Mouse (Mus musculus) CH12.LX (cell line): ENCODE data around the gene Rnf43. TPM values are rescaled to one million over a fixed set of nuclear protein-coding genes. Genes with fewer than 3 reads are reported as not detected.

Experiments used
- DNase-seq: peaks from one replicate; pipeline ENCODE4 v3.0.0-alpha.2; 2013; ENCODE audit errors: extremely low read depth
- H3K27ac ChIP-seq: 2 replicates; pipeline ENCODE4 v1.5.1; 2012; ENCODE audit warnings: low read depth, mild to moderate bottlenecking, control low read depth, moderate library complexity; ENCODE audit not compliant: insufficient read depth
- H3K27me3 ChIP-seq: replicated peaks from 2 replicates; pipeline ENCODE3; 2012; ENCODE audit warnings: inconsistent platforms
- H3K36me3 ChIP-seq, 2 experiments: replicated peaks in 1 of 2; 2 replicates each; pipeline versions ENCODE3 to v1.6.1; 2012; ENCODE audit warnings: inconsistent platforms in 1 of 2, low read length in 1 of 2, mild to moderate bottlenecking in 1 of 2, mixed read lengths in 1 of 2, moderate library complexity in 1 of 2; ENCODE audit not compliant: control insufficient read depth in 1 of 2, insufficient read depth in 1 of 2
- H3K4me1 ChIP-seq, 2 experiments: 2 replicates each; pipeline ENCODE4 v1.6.1; 2012; ENCODE audit warnings: inconsistent platforms in 1 of 2, moderate library complexity in 1 of 2; ENCODE audit not compliant: insufficient read depth in 2 of 2, control insufficient read depth in 1 of 2
- H3K4me2 ChIP-seq: 2 replicates; pipeline ENCODE4 v1.6.1; 2012; ENCODE audit warnings: low read depth, mild to moderate bottlenecking, control low read depth; ENCODE audit not compliant: poor library complexity, insufficient read depth, severe bottlenecking
- H3K4me3 ChIP-seq, 3 experiments: fragments of 150-350 bp in 1 of 3; sonication (generic) in 1 of 3; replicated peaks in 1 of 3; 2 replicates each; pipeline versions ENCODE3 to v1.5.1; 2011 to 2012; ENCODE audit warnings: low read depth in 2 of 3, low read length in 2 of 3, mild to moderate bottlenecking in 2 of 3, moderate library complexity in 2 of 3, control low read depth in 1 of 3, improper control_type of control experiment in 1 of 3, inconsistent platforms in 1 of 3, mixed read lengths in 1 of 3; ENCODE audit not compliant: poor library complexity in 1 of 3
- H3K79me2 ChIP-seq: replicated peaks from 2 replicates; pipeline ENCODE4 v1.6.1; 2012; ENCODE audit warnings: mild to moderate bottlenecking, moderate library complexity; ENCODE audit not compliant: control insufficient read depth, poor library complexity, insufficient read depth, severe bottlenecking; ENCODE audit errors: extremely low read depth
- H3K9ac ChIP-seq: 2 replicates; pipeline ENCODE4 v1.6.1; 2012; ENCODE audit warnings: low read depth, mild to moderate bottlenecking, control low read depth, moderate library complexity; ENCODE audit not compliant: insufficient read depth
- H3K9me3 ChIP-seq: replicated peaks from 2 replicates; pipeline ENCODE3; 2012; ENCODE audit warnings: low read length, inconsistent platforms, mixed read lengths
- CTCF ChIP-seq, 2 experiments: IDR thresholded peaks in 1 of 2; conservative IDR thresholded peaks in 1 of 2; 2 replicates each; pipeline ENCODE4 v1.5.1; 2011 to 2012; ENCODE audit warnings: low read depth in 2 of 2, low read length in 2 of 2, improper control_type of control experiment in 1 of 2, inconsistent platforms in 1 of 2, mild to moderate bottlenecking in 1 of 2, moderate library complexity in 1 of 2
- ELF1 ChIP-seq: IDR thresholded peaks from 2 replicates; pipeline ENCODE4 v1.6.1; 2014; ENCODE audit warnings: low read depth, mild to moderate bottlenecking, inconsistent platforms, low read length, improper control_type of control experiment
- MAX ChIP-seq: IDR thresholded peaks from 2 replicates; pipeline ENCODE4 v1.6.1; 2011; ENCODE audit warnings: low read length, improper control_type of control experiment
- MAZ ChIP-seq: IDR thresholded peaks from 2 replicates; pipeline ENCODE4 v1.6.1; 2012; ENCODE audit warnings: low read depth, mild to moderate bottlenecking, inconsistent platforms, low read length, improper control_type of control experiment, moderate library complexity
- RAD21 ChIP-seq: IDR thresholded peaks from 2 replicates; pipeline ENCODE4 v1.6.1; 2011; ENCODE audit warnings: low read depth, mild to moderate bottlenecking, low read length, improper control_type of control experiment, moderate library complexity
- SMC3 ChIP-seq: IDR thresholded peaks from 2 replicates; pipeline ENCODE4 v1.6.1; 2011; ENCODE audit warnings: low read depth, low read length, improper control_type of control experiment
- USF1 ChIP-seq: IDR thresholded peaks from 2 replicates; pipeline ENCODE4 v1.6.1; 2014; ENCODE audit warnings: low read depth, mild to moderate bottlenecking, inconsistent platforms, low read length, improper control_type of control experiment
- USF2 ChIP-seq: conservative IDR thresholded peaks from 2 replicates; pipeline ENCODE4 v1.6.1; 2011; ENCODE audit warnings: low read depth, low read length, improper control_type of control experiment
- ZKSCAN1 ChIP-seq: IDR thresholded peaks from 2 replicates; pipeline ENCODE4 v1.6.1; 2012; ENCODE audit warnings: low read depth, inconsistent platforms, low read length, improper control_type of control experiment, borderline replicate concordance
- ZNF384 ChIP-seq: IDR thresholded peaks from 2 replicates; pipeline ENCODE4 v1.6.1; 2012; ENCODE audit warnings: low read depth, low read length, improper control_type of control experiment, inconsistent platforms
- dilution Hi-C: fragments of 300-500 bp; cut with MboI; formaldehyde crosslinking; loops from 2 replicates; pipeline ENCODE4 v1.14.3; 2020; ENCODE audit warnings: low sequenced_read_pairs; ENCODE audit not compliant: extremely low pct_unique_long_range_greater_than_20kb, extremely low pct_ligation_motif_present
- in situ Hi-C: fragments of 300-500 bp; cut with MboI; formaldehyde crosslinking; loops from 3 replicates; pipeline ENCODE4 v1.14.3; 2019; ENCODE audit warnings: low sequenced_read_pairs, low pct_ligation_motif_present, low pct_unique_long_range_greater_than_20kb, mixed read lengths
- polyA plus RNA-seq: library from polyadenylated mRNA; unstranded; fragments of >175 nt; gene quantifications from 2 replicates; pipeline ENCODE4 v1.2.1, GENCODE M21; 2012; ENCODE audit warnings: low read depth; ENCODE audit not compliant: insufficient read length
- total RNA-seq, 2 experiments: library from RNA; depleted of rRNA; stranded (reverse); fragments of 300-350 nt in 1 of 2; fragments of >200 nt in 1 of 2; gene quantifications; 2 replicates each; pipeline ENCODE4 v1.2.3; 2012 to 2014

Gene Rnf43
- total and polyA plus RNA-seq, 3 experiments = 12.2 to 27.7 (median 26.3) TPM

DNA sequence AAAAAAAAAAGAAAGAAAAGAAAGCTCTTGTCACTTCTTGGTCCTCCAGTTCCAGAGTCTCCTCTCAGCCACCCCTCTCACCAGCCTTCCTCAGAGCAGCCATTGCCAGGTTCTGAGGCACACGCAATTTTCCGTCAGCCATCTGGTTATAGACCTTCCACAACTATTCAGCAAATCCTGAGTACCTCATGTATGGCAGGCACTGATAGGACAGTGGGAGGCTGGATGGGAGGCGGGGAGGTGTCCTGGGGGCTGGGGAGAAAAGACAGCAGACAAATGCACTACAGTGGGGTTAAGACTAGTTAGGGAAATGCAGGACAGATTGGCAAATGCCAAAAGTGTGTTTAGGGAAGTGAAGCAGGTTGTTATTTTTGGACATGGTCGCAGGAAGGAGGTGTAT lies 49.7 kb downstream of the Rnf43 start:
- in situ Hi-C loops (no loop called here), dilution Hi-C loops (no loop called here)
- Histone ChIP-seq H3K27me3 (no peaks in the 10 kb centered on the region), H3K36me3 (peaks cover 20 to 88% of the 10 kb centered on the region in 2 experiments), H3K4me1 (peaks cover 14 to 45% of the 10 kb centered on the region in 2 experiments), H3K9ac (no peak overlapping the region), H3K4me2 (no peak overlapping the region), H3K9me3 (peaks cover 15% of the 10 kb centered on the region), H3K4me3 (no peak overlapping the region), H3K79me2 (peaks cover 14% of the 10 kb centered on the region), H3K27ac (no peak overlapping the region)
- DNase-seq = no peak
- TF ChIP-seq USF2 (no peak), ZNF384 (no peak)

DNA sequence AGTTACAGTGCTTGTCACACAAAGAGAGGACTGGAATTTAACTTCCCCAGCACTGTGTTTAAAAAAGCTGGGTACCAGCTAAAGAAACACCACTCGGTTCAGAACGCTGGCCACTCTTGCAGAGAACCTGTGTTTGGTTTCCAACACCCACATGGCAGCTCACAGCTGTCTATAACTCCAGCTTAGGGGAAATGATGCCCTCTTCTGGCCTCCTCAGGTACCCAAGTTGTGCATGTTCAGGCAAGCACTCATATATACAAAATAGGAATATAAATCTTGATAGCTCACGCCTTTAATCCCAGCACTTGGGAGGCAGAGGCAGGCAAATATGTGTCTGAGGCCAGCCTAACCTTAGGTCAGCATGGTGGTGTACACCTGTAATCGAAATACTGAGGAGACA lies 53.5 kb downstream of the Rnf43 start:
- no peak for DNase-seq
- Histone ChIP-seq H3K9me3 (peaks cover 25% of the 10 kb centered on the region), H3K27ac (no peak overlapping the region), H3K4me2 (no peak overlapping the region), H3K79me2 (peaks cover 3% of the 10 kb centered on the region; the same call in 1 of the 2 replicates), H3K9ac (no peak overlapping the region), H3K4me3 (no peak overlapping the region), H3K27me3 (no peaks in the 10 kb centered on the region), H3K36me3 (peaks cover 42 to 88% of the 10 kb centered on the region in 2 experiments), H3K4me1 (peaks cover 4 to 24% of the 10 kb centered on the region in 2 experiments; a peak in 3 of 4 replicates)
- dilution Hi-C loops = no loop called here
- in situ Hi-C loops = no loop called here
- TF ChIP-seq ELF1 = no peak
- TF ChIP-seq RAD21 = peak; percentile 37
- peak; percentile 36 for TF ChIP-seq SMC3
- TF ChIP-seq CTCF (conservative IDR thresholded peaks at IDR 0.05 in 1 of 2, IDR thresholded peaks at IDR 0.05 in 1 of 2; ENCODE audit: low read depth in 2 of 2, low read length in 2 of 2) = peak in 1 of 2 experiments; percentile 42; a peak in 2 of 4 replicates
- no peak for TF ChIP-seq ZKSCAN1
- no peak for TF ChIP-seq USF1

DNA sequence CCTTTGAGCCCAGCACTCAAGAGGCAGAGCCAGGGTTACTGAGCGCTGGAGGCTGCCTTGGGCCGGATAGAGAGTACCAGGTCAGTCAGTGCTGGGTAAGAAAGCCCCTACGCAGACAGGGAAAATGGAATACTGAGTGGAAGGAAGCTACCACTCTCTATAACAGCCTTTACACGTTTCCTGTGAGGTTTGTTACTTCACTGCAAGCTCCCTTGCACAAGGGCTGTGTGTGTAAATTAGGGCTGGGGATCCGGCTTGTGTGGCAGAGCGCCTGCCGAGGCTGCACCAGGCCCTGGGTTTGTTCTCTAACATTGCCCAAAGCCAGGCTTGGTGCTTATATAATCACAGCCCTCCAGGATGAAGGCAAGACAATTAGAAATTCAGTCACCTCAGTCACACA lies 57.0 kb downstream of the Rnf43 start:
- Histone ChIP-seq H3K4me1 (peaks cover 0 to 17% of the 10 kb centered on the region in 2 experiments; a peak in 3 of 4 replicates), H3K27me3 (no peaks in the 10 kb centered on the region), H3K9me3 (peaks cover 28% of the 10 kb centered on the region), H3K4me2 (no peak overlapping the region), H3K9ac (no peak overlapping the region), H3K27ac (no peak overlapping the region), H3K4me3 (no peak overlapping the region)
- DNase-seq = no peak
- dilution Hi-C loops = no loop called here
- in situ Hi-C loops = no loop called here
- TF ChIP-seq MAZ (no peak), MAX (no peak), RAD21 (no peak)
- TF ChIP-seq, all 38 proteins: peak for 0
- H3K79me2 ChIP-seq = peaks cover 9% of the 10 kb centered on the region
- peaks cover 58 to 93% of the 10 kb centered on the region in 2 experiments for H3K36me3 ChIP-seq
